Mouse (Mus musculus): ENCODE data around the gene Pou2f3. TPM values are rescaled to one million over a fixed set of nuclear protein-coding genes. Genes with fewer than 3 reads are reported as not detected.

The Pou2f3 gene
- total RNA-seq, 1 experiment from 2014 or later, result not detected

- DNase-seq, result no peak
These were observed 21.6 kb upstream of the Pou2f3 start for GRCm38 (mm10) chr9:43231805-43232204.

- no peak for DNase-seq
These were observed 20.7 kb upstream of the Pou2f3 start for GRCm38 (mm10) chr9:43230886-43231285.

GRCm38 (mm10) chr9:43229962-43230361 is 19.8 kb upstream of the Pou2f3 start:
- no peak for DNase-seq

GRCm38 (mm10) chr9:43229398-43229895 is 19.3 kb upstream of the Pou2f3 start:
- no peak for DNase-seq

- DNase-seq, result no peak
These were observed 18.6 kb upstream of the Pou2f3 start for GRCm38 (mm10) chr9:43228745-43229144.

- peak; percentile 50 for DNase-seq
These were observed 17.5 kb upstream of the Pou2f3 start for GRCm38 (mm10) chr9:43227626-43228025.

GRCm38 (mm10) chr9:43226573-43227160 is 16.5 kb upstream of the Pou2f3 start:
- DNase-seq, result no peak

GRCm38 (mm10) chr9:43225481-43225880 is 15.3 kb upstream of the Pou2f3 start:
- no peak for DNase-seq

- no peak for DNase-seq
These were observed 14.7 kb upstream of the Pou2f3 start for GRCm38 (mm10) chr9:43224771-43225355.

- no peak for DNase-seq
These were observed 12.2 kb upstream of the Pou2f3 start for GRCm38 (mm10) chr9:43222429-43222715.

GRCm38 (mm10) chr9:43221643-43222428 is 11.7 kb upstream of the Pou2f3 start:
- DNase-seq, result peak; percentile 88

GRCm38 (mm10) chr9:43210771-43211450 is 742 bp upstream of the Pou2f3 start:
- DNase-seq, result peak; percentile 69

GRCm38 (mm10) chr9:43206022-43206390 is 4.2 kb downstream of the Pou2f3 start:
- DNase-seq, result no peak

GRCm38 (mm10) chr9:43205343-43206021 is 4.7 kb downstream of the Pou2f3 start:
- DNase-seq, result no peak

GRCm38 (mm10) chr9:43200212-43200611 is 10.0 kb downstream of the Pou2f3 start:
- DNase-seq, result no peak

GRCm38 (mm10) chr9:43194001-43194400 is 16.2 kb downstream of the Pou2f3 start:
- DNase-seq, result no peak

- no peak for DNase-seq
These were observed 18.6 kb downstream of the Pou2f3 start for GRCm38 (mm10) chr9:43191561-43191960.

GRCm38 (mm10) chr9:43189021-43189356 is 21.2 kb downstream of the Pou2f3 start:
- DNase-seq, result no peak

GRCm38 (mm10) chr9:43188309-43189020 is 21.7 kb downstream of the Pou2f3 start:
- no peak for DNase-seq

- peak; percentile 8 for DNase-seq
These were observed 30.6 kb downstream of the Pou2f3 start for GRCm38 (mm10) chr9:43179614-43180013.

- no peak for DNase-seq
These were observed 32.0 kb downstream of the Pou2f3 start for GRCm38 (mm10) chr9:43178172-43178571.

GRCm38 (mm10) chr9:43167081-43167480 is 43.1 kb downstream of the Pou2f3 start:
- DNase-seq, result no peak
